Mouse (Mus musculus) induced T-regulatory cell, adult 2 months (primary cell): ENCODE measurements around the gene Fbxo9.

Source experiments
- DNase-seq: peaks from one replicate; pipeline ENCODE4 v3.0.0-alpha.2; 2012; ENCODE audit warnings: low read depth

Gene Fbxo9

DNA sequence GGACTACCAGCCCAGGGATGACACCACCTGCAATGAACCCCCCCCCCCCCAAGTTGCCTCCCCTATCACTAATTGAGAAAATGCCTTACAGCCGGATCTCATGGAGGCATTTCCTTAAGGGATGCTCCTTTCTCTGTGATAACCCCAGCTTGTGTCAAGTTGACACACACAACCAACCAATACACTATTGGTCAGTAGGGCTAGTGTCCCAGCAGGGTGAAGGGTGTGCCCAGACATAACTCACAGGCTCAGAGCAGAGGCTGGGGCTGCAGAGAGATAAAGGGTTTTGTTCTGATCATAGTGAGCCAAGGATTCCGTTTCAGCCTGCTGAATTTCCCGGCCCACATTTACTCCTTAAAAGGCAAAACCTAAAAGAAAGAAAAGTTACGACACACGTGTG is 38.4 kb downstream of the Fbxo9 start:
- no peak for DNase-seq

DNA sequence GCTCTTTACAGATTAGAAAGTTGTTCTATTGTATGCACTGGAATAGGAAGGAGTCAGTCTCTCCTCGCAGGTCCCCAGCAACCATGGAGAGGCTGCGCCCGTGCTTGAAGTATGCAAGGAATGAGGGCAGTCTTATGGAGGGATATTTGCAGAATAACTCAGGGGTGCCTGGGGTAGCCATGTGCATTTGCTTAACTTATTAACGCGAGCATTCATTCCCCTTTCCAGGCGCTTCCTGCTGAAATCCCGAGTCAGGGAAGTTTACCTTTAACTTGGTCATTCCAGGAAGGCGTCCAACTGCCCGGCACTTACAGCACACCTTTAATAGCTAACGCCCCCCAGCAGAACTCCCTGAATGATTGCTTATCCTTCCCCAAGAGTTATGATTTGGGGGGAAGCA is 44.7 kb downstream of the Fbxo9 start:
- no peak for DNase-seq

DNA sequence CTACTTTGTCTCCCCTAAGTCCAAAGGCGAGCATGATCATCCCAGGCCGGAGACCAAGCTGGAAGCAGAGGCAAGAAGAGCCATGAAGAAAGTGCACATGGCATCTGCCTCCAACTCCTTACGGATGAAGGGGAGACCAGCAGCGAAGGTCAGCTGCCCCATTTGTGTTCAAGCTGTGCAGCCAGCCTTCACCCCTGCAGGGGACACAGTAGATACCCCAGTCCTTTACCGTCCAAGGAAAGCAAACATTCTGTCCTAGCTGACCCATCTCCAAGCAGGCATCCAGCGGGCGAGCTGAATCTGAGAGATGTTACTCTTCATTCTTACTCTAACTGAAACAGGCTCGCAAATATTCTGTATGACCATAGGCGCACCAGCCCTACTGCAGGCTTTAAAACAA is 46.5 kb downstream of the Fbxo9 start:
- DNase-seq = no peak

DNA sequence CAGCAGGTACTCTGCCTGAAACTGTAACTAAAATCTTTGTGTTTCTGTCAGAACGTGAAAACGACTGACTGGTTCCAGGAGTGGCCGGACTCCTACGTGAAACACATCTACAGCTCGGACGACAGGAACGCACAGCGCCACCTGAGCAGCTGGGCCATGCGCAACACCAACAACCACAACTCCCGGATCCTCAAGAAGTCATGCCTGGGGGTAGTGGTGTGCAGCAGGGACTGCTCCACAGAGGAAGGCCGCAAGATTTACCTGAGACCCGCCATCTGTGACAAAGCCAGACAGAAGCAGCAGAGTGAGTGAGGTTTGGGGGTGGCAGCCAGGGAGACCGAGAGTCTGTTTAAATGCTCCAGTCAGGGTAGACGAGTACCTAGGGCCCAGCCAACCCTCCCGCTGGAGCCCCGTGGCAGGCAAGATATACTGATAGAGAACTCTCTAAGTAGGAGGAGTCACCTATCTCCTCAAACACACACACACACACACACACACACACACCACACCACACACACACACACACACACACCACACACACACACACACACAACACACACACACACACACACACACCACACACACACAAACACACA is 49.2 kb downstream of the Fbxo9 start:
- DNase-seq = no peak

DNA sequence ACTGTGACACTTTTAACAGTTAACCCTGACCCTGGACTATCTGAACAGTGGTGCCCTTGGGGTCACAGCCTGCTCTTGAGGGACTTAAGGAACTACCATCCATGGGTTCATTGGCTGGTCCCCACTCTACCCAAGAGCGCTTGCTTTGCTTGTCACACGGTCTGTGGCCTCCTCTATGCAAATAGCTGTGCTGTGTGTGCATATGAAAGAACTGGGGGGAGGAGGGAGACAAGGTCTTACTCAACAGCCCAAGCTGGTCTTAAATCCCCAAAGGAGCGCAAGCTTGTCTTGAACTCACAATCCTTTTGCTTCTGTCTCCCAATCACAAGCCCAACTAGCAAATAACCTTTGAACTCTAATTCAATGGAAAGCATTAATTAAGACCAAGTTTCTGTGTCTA is 54.6 kb downstream of the Fbxo9 start:
- DNase-seq = no peak

DNA sequence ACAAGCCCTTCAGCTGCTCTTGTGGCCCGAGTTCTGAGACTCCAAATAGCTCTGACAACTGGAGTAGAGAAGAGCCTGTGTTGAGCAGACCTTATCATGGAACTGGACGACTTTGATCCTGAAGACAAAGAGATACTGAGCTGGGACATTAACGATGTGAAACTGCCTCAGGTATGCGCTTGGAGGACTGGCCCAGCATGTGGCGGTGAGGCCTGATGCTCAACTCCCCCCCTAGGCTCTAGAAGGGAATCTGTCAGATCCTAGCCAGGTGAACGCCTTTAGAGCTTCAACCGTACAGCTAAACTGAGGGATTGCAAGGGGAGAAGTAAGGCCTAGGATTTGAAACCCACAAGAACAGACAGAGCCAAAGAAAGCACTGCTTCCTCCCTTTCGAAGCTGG is 55.0 kb downstream of the Fbxo9 start:
- no peak for DNase-seq

DNA sequence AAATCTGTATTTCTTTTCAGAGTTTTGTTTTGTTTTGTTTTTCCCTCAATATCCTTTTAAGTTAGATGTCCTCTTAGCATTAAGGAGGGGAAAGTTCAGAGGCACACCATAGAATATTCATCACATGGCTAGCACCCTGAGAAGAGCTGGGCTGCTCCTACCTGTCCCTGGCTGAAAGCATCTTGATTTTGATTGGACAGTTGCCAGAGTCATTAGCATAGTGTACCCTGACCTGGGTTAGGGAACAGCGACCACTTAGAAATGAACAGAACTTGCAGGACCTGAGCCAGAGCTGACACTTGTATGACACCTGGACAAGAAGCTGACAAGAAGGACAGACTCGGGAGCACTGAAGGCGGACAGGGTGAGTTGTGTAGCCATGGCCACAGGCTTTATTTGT is 57.2 kb downstream of the Fbxo9 start, which contains the start of gene Gcm1:
Gcm1 (plus strand) TSS at position 248 of the 400 bp plus-strand sequence.
- DNase-seq = no peak

DNA sequence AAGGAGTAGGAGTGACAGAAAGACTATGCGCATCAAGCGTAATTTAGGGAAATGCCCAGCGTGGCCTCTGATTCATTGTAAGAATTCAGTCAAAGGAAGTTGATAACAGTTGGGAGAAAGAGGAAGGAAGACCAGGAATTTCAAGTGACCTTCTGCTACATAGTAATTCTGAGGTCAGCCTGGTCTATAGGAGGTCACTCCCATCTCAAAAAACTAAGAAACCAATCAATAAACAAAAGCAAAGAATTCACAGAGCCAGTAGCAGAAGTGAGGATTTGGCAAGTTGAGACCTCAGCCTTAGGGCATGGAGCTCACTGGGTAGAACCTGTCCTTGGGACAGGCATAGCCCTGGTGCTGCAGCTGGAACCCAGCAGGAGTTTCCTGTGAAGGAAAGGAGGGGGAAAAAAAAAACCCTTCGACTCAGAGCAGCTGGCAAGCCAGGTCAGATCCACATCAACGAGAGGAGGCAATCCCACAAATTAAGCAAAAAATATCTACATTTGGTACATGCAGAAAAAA is 58.4 kb downstream of the Fbxo9 start:
- no peak for DNase-seq

DNA sequence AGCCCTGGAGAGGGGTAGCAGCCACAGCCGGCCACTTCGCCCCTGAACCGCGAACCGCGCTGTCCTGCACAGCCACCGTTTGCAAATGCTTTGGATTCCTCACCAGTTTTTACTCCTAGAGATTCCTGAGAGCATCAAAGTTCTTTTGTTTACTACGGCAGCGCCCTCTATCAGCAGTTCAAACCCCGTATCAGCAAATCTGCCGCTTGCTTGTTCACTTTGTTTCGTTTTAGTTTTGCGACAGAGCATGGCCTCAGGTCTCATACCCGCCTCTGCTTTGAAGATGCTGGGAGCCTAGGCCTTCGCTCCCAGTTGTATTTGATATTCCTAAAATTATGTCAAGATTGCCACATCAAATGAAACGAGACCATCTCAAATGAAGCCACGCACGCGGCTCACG is 62.1 kb downstream of the Fbxo9 start:
- DNase-seq = peak; percentile 11

DNA sequence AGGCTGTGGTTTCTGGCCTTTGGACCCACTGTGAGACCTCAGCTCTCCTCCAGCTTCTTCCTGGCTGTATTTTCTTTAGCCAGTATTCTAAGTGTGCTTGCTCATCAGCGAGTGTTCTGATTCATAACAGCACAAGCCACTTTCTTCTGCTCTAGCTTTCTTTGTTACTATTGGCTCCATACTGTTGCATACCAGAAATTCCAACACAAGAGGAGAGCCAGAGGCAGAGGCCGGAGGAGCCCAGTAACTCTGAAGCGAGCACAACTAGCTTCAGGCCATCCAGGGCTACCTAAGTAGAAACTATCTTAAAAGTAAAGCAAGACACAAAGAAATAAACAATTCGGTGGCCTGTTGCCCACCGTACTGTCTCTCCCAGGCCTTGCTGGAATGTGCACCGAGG is 63.7 kb downstream of the Fbxo9 start:
- DNase-seq = no peak

DNA sequence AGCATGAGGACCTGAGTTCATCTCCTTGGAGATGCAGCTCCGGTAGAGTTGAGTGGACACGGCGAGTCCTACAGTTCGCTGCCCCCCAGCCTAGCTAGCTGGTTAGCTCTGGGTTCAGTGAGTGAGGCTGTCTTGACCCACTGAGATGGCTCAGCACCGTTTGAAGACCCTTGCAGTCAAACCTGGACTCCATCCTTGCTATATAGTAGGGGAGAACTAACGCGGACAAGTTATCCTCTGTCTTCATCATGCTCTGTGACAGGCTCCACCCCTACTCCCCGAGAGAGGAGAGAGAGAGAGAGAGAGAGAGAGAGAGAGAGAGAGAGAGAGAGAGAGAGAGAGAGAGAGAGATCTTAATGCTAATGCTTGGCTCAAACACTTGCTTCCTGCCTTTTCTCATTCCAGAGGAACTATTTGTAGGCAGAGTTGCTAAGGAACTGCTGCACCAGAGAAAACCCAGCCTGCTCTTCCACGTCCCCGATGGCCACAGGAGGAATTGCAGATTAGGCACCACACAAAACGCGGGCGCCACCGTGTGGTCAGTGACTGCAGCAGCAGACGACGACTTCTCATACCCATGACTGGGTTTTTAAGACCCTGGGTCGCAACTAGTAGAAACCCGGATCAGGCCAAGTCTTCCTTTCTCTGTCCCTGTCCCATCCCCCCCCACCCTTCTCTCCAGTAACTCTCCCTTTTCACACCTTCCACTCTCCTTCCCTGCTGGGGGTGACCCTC is 69.9 kb downstream of the Fbxo9 start:
- DNase-seq = peak; percentile 90

DNA sequence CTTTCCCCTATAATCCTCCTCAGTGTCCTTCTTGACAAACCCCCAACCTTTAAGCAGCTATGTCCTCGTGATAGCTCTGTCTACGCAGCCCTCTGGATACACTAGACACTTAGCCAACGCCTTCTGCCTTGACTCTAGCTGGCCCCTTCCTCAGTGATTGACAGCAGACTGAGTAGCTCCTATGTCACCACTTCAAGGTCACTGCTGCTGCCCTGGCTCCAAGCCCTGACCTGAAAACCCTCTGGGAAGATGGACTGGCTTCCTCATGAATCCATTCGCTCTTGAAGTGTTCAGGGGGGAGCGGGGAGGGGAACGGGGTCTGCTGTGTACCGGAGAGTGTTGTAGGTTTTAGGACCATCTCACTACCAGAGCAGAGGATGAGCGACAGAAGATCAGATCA is 73.0 kb downstream of the Fbxo9 start:
- DNase-seq = no peak

DNA sequence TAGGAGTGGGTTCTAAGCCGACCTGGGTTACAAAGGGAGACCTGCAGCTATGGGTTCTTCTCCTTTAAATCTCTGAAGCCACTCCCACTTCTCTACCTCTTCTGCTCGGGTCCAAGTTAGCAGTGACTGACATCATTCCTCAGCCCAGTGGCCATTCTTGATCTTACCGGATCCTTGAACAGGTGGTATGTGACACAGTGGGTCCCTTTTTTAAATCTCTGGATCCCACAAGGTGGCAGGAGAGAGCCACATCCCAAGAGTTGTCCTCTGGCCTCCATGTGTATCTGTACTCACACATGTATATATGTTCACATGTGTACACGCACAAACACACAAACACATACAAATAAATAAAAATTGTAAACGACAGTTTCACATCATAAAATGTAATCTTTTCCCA is 73.6 kb downstream of the Fbxo9 start:
- no peak for DNase-seq

DNA sequence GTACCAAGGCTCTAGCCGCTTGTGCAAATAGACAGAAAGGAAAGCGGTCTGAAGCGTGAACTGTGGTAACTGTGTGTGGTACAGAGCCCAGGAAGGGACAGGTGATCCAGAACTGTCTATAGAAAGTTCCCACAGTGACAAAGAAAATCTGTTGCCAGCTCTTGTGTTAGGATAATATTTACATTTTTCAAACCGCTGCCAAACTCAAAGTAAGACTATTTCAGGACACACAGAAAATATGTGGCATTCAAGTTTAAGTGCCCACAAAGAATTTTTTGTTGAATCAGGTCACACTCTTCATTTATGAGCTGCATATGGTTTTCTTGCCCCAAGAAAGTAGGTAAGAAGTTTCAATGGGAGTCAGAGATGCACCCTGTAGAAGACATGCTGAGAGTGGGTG is 75.9 kb downstream of the Fbxo9 start:
- DNase-seq = no peak
